Mouse (Mus musculus) v-Abl transformed pro-B cells (cell line): ENCODE results near the gene Olfr623.

ENCODE experiments used
- in situ Hi-C, 2 experiments: fragments of 400-800 bp; cut with MboI; formaldehyde crosslinking; loops; one replicate each; pipeline ENCODE4 v1.15.1; 2025; ENCODE audit not compliant: unreplicated experiment in 2 of 2

Olfr623 gene

DNA sequence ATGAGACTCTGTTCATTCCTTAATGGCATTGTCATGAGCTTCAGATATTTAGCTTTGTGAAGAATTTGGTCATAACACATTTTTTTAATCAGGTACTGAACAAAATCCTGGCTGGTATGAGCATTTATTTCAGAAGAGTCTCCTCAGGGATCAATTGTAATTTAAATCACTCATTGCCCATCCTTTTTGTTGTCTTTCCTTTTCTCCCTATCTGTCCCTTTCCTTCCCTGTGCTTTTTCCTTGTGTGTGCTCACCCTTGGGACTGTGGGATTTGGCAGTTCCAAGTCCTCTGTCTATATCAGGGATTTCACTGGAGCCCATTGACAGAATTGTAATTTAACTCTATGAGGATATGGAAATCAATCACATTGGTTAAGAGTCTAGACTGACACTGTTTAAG, at the start of gene Olfr623:
Olfr623 (minus strand) TSS at position 101 of the 400 bp plus-strand sequence.
- in situ Hi-C loops: no loop called here

DNA sequence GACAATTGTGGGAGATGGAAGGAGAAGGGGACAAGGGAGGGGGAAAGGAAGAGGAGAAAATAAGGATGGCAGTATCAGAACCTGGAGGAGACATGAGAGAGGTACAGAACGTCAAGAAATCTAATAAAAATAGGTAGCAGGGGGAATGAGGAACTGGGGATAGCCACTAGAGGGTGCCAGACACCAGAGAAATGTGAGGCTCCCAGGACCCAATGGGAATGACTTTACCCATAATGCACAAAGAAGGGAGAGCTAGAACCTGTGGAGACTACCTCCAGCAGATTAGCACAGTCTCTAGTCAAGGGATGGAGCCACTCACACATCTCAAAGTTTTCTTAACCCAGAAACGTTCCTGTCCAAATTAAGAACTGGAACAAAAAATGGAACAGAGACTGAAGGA, 48.5 kb upstream of the Olfr623 start:
- in situ Hi-C loops: loop anchor here (5.0 to 25.0 kb wide), 7 partner anchors 93 to 1800 kb away; partner anchors contain the start of genes Olfr633 (in 1 of the 2), Olfr655 (in 1 of the 2), Olfr656 (in 1 of the 2) and Olfr657 (in 1 of the 2)

DNA sequence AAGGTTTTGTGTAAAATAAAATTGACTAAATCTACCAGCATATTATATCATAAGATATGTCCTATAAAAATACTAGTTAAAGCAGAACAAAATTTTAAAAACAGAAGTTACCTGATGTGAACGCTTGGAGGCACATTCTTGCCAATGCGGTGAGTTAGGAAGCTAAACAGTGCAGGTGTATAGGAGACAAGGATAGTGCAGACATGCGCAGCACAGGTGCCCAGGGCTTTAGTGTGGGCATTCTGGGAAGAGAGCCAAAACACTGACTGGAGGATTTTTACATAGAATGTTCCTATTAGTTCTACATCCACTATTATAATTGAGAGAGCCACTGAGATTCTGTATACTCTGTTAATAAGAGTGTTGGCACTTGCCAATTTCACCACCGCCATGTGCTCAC, 36.0 kb upstream of the Olfr623 start:
- in situ Hi-C loops: no loop called here

DNA sequence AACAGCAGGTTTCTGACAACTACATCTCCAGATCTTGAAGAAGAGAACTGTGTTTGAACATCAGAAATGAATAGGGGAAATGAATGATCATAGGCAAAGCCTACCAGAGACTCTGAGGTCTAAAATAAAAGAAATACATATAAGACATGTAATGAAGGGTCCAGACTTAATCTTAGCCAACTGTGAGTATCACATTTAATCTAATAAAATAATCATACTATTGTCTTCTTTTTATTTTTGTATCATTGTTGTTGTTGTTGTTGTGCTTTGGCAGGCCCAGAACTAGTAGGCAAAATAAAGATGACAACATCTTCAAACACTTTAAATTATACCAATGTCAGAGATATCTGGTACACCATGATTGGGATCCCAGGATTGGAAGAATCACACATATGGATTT, 18.9 kb upstream of the Olfr623 start, which contains the start of gene Olfr625-ps1:
Olfr625-ps1 (plus strand) TSS at position 301 of the 400 bp plus-strand sequence.
- in situ Hi-C loops: no loop called here

DNA sequence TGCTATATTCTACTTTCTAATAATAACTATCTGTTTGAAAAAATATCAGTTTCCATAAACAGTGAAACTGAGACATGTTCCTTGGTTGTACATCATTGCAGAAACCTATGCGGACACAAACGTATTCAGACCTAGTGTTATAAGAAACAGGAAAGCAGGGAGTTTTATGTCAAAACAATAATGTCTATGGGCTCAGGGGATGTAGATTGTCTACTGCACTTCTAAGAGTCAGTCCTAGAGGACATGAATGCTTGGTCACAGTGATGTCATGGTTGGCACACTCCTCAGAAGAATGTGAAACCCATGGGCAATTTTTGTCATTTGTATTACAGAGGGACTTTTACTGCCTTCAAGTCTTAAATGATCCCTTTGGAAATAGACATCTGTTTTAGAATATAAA, 7.6 kb upstream of the Olfr623 start, which contains the start of gene Olfr624:
Olfr624 (minus strand) TSS at position 101 of the 400 bp plus-strand sequence.
- in situ Hi-C loops: no loop called here

DNA sequence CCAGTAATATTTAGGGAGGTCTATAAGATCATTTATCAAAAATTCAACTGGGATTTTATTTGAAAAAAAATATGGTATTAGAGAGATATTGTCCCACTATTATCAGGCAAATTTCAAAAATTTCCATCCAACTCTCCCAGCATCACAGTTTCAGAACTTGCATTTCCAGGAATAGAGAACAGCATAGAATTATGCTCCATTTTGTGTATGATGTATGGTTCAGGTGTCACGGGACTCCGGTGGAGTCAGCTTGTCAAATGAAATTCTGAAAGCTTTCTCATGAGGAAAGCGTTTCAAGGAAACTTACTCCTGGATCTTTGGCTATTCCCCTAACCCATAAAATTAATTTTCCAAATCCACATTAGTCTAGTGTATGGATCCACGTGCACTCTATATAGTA, 19.4 kb downstream of the Olfr623 start:
- in situ Hi-C loops: no loop called here

DNA sequence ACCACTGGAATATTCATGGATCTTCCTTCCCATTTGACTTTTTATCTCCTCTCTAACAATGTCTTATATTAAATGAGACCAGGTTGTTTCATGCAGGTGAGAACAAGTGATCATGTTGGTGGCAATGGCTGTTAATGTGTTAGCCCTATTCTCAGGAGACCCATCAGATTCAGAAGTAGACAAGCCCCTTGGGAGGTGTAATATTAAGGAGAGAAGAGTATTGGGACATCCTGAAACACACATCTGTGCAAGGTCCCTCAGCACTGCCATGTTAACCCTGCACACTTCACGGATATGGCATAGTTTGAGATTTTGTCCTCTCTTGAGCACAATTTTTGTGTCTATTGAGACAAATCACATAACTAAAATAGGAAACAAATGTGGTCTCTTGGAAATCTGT, 20.9 kb downstream of the Olfr623 start, which contains the start of gene Olfr622:
Olfr622 (minus strand) TSS at position 101 of the 400 bp plus-strand sequence.
- in situ Hi-C loops: no loop called here

DNA sequence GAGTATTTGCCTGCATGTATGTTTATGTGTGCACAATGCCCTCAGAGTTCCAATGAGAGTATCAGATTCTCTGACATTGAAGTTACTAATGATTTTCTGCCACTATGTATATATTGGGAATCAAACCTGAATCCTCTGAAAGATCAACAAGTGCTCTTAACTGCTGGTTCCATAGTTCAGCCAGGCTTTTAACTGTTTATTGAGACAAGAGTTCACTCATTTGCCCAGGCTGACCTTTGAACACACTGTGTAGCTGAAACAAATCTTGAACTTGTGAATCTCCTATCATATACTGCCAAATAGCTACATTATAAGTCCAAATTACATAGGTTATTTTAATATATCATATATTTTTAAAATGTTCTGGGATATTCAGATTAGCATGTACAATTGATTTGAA, 26.7 kb downstream of the Olfr623 start:
- in situ Hi-C loops: no loop called here

DNA sequence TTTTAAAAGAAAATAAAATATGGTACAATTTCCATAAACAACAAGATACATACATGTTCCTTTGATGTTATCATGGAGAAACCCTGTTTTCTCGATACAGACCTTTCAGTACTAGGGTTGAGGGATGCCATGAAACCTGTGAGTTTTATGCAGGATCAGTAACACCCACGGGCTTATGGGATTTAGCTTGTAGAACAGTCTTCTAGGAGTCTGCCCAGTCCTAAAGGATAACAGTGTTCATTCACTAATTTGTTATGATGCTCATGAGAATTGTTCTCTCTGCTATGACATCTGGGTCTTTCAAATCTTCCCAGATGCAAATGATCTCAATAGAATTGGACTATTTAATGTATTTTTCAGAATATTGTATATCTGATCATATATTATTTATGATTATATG, 51.1 kb downstream of the Olfr623 start, which contains the start of gene Olfr620:
Olfr620 (minus strand) TSS at position 101 of the 400 bp plus-strand sequence.
- in situ Hi-C loops: no loop called here
